Mouse (Mus musculus) ES-CJ7 (cell line): ENCODE measurements around the gene Itga2b.

Source experiments
- DNase-seq: peaks from one replicate; pipeline ENCODE4 v3.0.0; 2011; ENCODE audit warnings: low read depth, low spot score

Itga2b gene

GRCm38 (mm10) chr11:102469648-102470357, at the start of gene Itga2b:
TSS of gene Itga2b (minus strand) at chr11:102470122.
- no peak for DNase-seq

DNA sequence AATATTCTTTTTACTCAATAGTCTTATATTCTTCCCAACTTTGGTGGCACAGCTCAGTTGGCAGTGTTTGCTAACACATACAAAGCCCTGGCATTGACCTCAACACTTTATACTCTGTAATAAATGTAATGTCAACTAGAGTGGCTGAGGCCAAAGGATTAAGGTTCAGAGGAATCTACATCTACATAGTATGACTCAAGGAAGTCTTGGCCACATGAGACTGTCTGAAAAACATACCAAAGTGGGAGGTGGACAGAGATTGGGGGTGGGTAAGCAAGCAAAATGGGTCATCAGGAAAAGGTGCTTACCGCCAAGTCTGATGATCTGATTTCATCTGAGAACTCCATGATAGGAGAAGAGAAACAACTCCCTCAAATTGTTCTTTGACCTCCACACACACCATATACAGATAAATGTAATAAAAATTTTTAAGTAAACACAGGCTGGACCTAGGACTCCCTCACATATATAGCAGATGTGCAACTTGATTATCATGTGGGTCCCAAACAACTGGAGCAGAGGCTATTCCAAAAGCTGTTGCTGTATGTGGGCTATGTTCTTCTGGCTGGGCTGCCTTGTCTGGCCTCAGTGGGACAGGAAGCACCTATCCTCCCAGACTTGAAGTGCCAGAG, 45.0 kb upstream of the Itga2b start:
- no peak for DNase-seq

DNA sequence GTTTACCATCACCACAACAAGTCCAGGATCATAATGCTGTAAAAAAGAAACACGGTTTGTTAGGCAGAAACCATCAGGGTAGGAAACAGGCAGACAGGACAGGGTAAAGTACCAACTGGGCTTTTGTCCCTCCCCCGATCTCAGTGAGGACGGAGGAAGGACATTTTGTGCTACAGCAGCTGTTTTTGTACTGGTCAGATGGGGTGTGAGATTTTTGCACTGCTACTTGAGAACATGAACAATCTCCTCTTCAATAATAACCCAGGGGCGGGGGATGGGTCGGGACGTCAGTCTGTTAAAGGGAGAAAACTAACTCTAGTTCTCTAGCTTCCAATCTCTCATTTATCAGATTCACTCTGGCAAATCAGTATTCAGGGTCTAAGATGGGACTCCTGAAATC, 40.3 kb upstream of the Itga2b start:
- no peak for DNase-seq

DNA sequence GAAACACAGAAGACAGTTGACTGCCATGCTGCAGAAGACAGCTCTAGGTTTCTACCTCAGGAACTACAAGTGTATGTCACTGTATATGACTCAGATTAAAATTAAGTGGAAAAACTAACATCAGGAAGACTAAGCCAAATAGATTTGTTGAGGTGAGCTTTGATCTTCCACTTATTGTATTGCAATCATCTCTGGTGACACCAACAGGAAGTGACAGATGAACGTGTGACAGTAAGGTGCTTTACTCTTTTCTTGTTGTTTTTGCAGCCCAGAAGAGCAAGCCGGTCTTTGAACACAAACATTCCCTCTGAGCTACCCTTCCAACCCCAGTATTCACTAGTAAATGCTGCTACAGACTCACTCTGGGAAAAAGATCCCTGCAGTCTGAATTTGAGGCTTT, 26.8 kb upstream of the Itga2b start:
- no peak for DNase-seq

- DNase-seq = no peak
These were observed 26.3 kb upstream of the Itga2b start for GRCm38 (mm10) chr11:102496206-102496605.

DNA sequence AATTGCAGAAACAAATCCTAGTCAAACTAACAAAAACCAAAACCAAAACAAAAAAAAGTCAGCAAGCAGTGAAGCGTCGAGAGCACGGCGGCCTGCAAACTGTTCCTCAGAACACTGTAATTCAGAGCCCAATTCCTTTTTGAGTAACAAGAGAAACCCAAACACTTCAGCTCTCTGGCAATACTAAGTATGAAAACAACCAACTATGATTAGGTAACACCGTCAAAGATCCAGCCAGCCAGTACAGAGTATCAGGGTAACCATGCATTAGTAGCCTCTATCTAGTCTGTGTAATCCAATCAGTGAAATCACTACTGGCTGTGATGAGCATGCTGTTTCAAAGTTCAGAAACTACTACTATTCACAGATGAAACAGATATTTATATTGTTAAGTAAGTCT, 25.8 kb upstream of the Itga2b start:
- DNase-seq = no peak

DNA sequence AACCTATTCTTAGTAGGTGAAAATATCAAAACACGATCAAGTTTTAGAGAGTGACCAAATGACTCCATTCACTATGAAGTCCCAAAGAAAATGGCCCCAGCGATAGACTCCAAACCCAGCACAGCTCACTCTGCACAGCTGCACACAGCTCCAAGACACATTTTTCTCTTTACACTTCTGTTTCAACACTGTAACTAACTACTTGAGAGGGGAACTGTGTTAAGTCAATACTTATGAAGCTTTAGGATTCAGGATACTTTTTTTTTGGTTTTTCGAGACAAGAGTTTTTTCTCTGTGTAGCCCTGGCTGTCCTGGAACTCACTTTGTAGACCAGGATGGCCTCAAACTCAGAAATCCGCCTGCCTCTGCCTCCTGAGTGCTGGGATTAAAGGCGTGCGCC, 25.2 kb upstream of the Itga2b start:
- DNase-seq = no peak

DNA sequence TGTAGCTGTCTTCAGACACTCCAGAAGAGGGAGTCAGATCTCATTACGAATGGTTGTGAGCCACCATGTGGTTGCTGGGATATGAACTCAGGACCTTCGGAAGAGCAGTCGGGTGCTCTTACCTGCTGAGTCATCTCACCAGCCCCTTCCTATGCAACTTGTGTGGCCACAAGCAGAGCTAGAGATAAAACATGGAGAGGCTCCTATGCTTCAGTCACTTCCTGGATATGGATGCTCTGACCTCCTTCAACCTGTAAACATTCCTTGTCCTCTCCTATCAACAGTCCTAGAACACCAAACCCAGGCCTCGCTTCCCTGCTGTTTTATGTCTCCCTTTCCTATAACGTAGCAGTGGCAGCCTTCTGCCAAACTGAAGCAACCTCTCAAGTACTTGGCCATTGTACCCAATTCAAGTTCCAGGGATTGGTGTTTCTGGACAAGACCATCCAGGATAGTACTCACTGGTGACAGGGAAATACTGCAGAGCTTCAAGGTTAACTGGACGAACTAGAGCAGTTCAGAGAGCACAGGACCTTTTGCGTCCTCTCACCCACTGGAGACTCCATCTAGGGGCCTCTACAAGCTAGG, 24.2 kb upstream of the Itga2b start:
- peak; percentile 30 for DNase-seq

GRCm38 (mm10) chr11:102493241-102493640, 23.3 kb upstream of the Itga2b start:
- DNase-seq = no peak

DNA sequence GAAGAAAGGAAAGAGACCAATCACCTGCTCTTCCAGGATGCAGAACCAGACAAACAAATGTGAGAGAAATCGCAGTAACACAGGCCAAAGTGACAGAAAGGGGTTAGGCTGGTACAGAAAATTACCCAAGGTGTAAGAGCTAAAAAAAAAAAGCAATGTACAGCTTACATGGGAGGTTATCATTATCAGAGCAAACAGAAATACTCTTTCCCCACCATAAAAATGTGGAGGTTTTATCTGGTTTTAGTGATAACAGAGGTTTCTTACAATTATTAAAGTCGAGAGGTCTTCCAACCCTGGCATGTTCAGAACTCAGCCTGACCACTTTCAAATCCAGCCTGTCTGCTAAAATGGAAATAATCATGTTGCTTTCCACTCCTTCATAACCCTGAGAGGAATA, 18.0 kb upstream of the Itga2b start:
- no peak for DNase-seq

DNA sequence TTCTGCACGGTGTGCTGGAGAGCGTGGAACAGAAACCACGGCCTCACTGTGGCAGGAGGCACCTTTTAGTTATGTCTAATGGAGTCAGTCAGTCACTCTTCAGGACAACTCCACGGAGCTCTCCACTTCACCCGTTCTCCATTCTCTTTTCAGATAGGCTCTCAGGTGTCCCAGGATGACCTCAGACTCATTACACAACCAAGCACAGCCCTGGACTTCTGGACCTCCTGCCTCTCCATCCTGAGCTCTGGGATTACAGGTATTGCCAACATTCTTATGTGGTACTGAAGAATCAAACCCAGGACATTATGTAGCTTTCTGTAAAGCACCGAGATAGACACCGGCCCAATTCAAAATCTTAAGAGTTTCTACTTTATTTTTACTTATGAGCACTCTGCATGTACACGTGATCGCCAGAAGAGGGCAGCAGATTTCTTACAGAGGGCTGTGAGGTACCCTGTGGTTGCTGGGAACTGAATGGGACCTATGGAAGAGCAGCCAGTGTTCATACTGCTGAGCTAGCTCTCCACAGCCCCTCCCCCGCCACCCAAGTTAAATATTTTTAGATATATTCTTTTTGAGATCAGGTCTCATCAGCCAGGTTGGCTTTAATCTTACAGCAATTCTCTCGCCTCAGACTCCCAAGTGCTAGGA, 16.9 kb upstream of the Itga2b start:
- peak; percentile 88 for DNase-seq

DNA sequence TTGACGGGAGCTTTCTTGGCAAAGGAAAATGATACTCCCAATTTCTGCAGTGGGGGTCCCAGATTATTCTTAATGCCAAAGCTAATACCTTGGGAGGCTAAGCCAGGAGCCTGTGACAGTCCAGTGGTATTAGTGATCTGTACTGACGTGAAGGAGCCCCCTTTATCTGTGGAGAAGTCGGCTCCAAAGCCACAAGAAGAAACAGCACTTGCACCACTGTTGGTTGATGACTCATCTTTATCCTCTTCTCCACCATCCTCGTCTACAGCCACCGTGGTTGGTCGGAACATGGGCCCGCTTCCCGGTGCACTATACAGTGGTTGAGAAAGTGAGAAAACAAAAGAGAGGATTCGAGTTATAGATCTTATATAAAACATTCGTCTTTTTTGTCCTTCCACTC, 11.9 kb upstream of the Itga2b start:
- DNase-seq = no peak

DNA sequence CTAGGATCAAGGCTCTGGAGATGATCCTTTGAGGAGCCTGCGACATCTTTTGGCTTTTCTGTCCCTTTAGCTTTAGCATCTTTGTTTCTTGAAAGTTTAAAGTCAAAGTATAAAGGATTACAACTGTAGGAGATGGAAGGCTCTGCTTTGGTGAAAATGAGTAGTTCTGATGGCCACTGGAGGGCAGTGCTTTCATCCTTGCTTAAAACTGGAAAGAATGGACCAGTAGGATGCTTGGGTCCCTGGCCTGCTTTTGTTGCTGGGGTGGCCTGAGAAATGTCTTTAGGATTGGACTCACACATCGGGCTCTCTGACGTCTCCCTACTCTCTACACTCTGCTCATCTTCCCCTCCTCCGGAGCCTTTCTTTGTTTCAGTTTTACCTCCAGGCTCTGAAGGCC, 11.0 kb upstream of the Itga2b start:
- DNase-seq = no peak

- DNase-seq = no peak
These were observed 10.2 kb upstream of the Itga2b start for GRCm38 (mm10) chr11:102480111-102480510.

DNA sequence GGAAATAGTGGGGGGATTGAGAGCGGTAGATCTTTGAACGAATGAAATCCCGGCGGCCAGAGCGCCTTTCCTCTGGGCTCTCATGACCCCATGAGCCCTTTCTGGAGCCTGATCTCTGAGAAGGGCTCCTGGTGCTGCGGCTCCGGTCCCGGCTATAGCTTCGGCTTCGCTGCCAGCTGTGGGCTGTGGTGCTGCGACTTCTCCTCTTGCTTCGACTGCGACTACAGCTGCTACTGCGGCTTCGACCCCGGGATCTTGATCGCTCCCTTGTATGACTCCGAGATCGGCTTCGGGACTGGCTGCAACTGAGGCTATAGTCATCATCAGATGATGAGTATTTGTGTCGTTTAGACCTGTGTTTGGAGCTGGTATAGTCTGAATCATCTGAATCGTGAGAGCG, 9.7 kb upstream of the Itga2b start:
- DNase-seq = no peak

GRCm38 (mm10) chr11:102478671-102479070, 8.7 kb upstream of the Itga2b start:
- no peak for DNase-seq

GRCm38 (mm10) chr11:102475027-102475426, 5.1 kb upstream of the Itga2b start:
- DNase-seq = no peak

DNA sequence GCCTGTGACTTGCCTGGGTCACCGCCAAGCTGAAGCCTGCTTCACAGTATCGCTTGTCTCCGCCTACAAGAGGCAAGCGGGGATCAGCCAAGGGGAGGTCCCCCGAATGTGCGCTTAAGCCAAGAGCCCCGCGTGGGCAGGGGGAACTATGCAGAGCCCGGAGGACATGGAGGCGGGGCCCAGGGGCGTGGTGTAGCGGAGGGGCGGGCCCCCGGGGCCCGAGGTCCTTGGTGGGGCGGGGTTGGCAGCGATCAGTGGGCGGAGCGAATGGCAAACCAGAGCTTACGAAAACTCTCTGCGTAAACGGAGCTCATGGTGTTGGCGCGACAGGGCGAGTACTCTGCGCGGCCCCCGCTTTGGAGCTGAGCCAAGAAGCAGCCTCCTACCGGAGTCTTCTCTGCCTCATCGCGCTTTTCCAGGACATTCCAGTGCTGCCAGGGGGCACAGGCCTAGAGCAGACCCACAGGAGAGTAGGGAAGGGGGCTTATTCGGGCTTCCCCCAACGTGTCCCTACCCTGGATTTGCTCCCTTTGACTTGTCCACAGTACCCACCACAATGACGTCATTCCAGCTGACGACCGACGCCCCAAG, 2.8 kb downstream of the Itga2b start:
- peak; percentile 89 for DNase-seq

DNA sequence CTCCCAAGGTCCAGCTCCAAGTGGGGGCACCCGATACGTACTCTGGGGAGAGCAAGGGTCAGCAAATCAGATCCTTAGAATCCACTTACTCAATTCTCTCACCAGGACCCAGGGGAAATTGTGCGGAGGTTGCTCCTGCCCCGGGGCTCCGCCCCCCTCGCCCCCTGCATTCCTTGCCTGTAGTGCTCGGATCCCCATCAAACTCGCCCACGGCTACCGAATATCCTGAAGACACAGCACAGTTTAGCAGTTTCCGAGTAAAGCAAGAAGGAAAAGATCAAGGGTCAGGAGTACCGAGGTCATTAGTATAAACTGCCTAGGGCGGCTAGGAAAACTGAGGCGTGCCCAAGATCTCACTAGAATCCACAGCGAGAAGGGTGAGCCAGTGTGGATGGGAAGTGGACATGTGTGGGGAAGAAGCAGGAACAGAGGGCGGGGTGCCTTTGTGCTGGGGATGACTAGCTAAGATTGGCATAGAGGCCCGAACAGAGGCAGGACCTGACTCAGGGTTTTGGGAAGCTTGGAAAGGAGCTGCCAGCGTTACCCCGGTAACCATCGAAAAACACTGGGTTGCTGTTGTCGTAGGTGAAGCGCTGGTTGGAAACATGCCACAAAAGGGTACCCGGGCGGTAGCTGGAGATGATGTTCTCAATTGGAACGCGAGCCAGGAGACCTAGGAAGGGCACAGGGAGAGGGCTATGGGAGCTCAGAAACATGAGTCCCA, 4.0 kb downstream of the Itga2b start:
- DNase-seq = no peak

- no peak for DNase-seq
These were observed 5.0 kb downstream of the Itga2b start for GRCm38 (mm10) chr11:102464901-102465300.

GRCm38 (mm10) chr11:102461764-102462163, 8.2 kb downstream of the Itga2b start:
- no peak for DNase-seq

- DNase-seq = no peak
These were observed 9.4 kb downstream of the Itga2b start for GRCm38 (mm10) chr11:102460541-102460940.
